Mouse (Mus musculus): ENCODE data around the gene Rbl1.

- TF ChIP-seq POLR2A (IDR thresholded peaks at IDR 0.05; ENCODE audit: low read depth, low read length) = no peak
- TF ChIP-seq CTCF (IDR thresholded peaks at IDR 0.05; ENCODE audit: borderline replicate concordance, insufficient read depth, low read length) = no peak
Measured at GRCm38 (mm10) chr2:157116964-157117363, 87.4 kb downstream of the Rbl1 start.

Data from embryonic fibroblast, embryonic 13.5 days (primary cell).